Mouse (Mus musculus): Measurements from ENCODE around the gene Rnd1.

GRCm38 (mm10) chr15:98629464-98629863, 47.8 kb downstream of the Rnd1 start:
- TF ChIP-seq POLR2A (IDR thresholded peaks at IDR 0.05; ENCODE audit: insufficient read depth, low read depth, low read length) (no peak), CTCF (IDR thresholded peaks at IDR 0.05; ENCODE audit: insufficient read depth, low read depth, low read length) (no peak)

Data from olfactory bulb, adult 2 months (tissue).